9 mouse cellular contexts compared by ENCODE assay signal in genomic region chr19:4711098-4711600, GRCm38 (mm10). TPM values are rescaled to one million over a fixed set of nuclear protein-coding genes. Genes with fewer than 3 reads are reported as not detected.
DNase-seq lines count a peak whose midpoint lies in the region; ATAC-seq lines count a peak whose summit lies in the region.
"Had no signal": no experiment of that assay in that cellular context is flagged by ENCODE, and none has a peak within 500 bp of the region (broad histone marks: within the 10 kb centered on the region; RNA-seq: fewer than 3 reads in every experiment).

TSS of gene Sptbn2 (plus strand) at chr19:4711167.

- H3K36me3 ChIP-seq in heart, embryonic 15.5 days, result no peaks in the 10 kb centered on the region
- no peaks in the 10 kb centered on the region for H3K36me3 ChIP-seq in hindbrain, embryonic 12.5 days
- H3K36me3 ChIP-seq in limb, embryonic 10.5 days, result no peaks in the 10 kb centered on the region

- no peak for ATAC-seq in heart, embryonic 15.5 days (replicated peaks; ENCODE audit: insufficient number of reproducible peaks, insufficient read depth, low FRiP score, low read depth)
- peak; percentile 57 for ATAC-seq in hindbrain, embryonic 12.5 days (ENCODE audit: low FRiP score)

- H3K27me3 ChIP-seq in heart, embryonic 15.5 days, result peaks cover 78% of the 10 kb centered on the region
- H3K27me3 ChIP-seq in hindbrain, embryonic 12.5 days, result peaks cover 7% of the 10 kb centered on the region; the same call in 1 of the 2 replicates
- H3K27me3 ChIP-seq in limb, embryonic 10.5 days (ENCODE audit: low read depth, poor library complexity, severe bottlenecking), result peaks cover 60% of the 10 kb centered on the region

- peak within 1 kb of the TSS; percentile 49 for H3K4me3 ChIP-seq in heart, embryonic 15.5 days
- H3K4me3 ChIP-seq in hindbrain, embryonic 12.5 days, result peak within 1 kb of the TSS; percentile 83
- H3K4me3 ChIP-seq in limb, embryonic 10.5 days, result peak within 1 kb of the TSS; percentile 77

- H3K9me3 ChIP-seq in heart, embryonic 15.5 days (replicated peaks), result no peaks in the 10 kb centered on the region
- H3K9me3 ChIP-seq in hindbrain, embryonic 12.5 days (replicated peaks), result no peaks in the 10 kb centered on the region
- no peaks in the 10 kb centered on the region for H3K9me3 ChIP-seq in limb, embryonic 10.5 days (replicated peaks)

- H3K27ac ChIP-seq in heart, embryonic 15.5 days, result no peak within 1 kb of the TSS
- peak within 1 kb of the TSS; percentile 96 for H3K27ac ChIP-seq in hindbrain, embryonic 12.5 days
- H3K27ac ChIP-seq in limb, embryonic 10.5 days, result peak within 1 kb of the TSS; percentile 89
- H3K27ac ChIP-seq: macrophage had no signal

- H3K4me1 ChIP-seq in heart, embryonic 15.5 days (replicated peaks), result peaks cover 17% of the 10 kb centered on the region
- peaks cover 26% of the 10 kb centered on the region for H3K4me1 ChIP-seq in hindbrain, embryonic 12.5 days
- peaks cover 32% of the 10 kb centered on the region for H3K4me1 ChIP-seq in limb, embryonic 10.5 days

- no peak for DNase-seq in heart, postnatal 25 days (ENCODE audit: low spot score)
- peak; percentile 70 to 82 for DNase-seq in cerebellum, postnatal 25 days
- DNase-seq in limb, embryonic 10.5 days (ENCODE audit: low spot score), result no peak
- DNase-seq in right cerebral cortex, postnatal 14 days, result peak; percentile 51
- no peak for DNase-seq in spleen, postnatal 10 days (ENCODE audit: low spot score in 2 of 2)
- no peak for DNase-seq in Muller cell, postnatal 12 days (ENCODE audit: inconsistent ontology term)

- peak within 1 kb of the TSS; percentile 98 for H3K4me2 ChIP-seq in heart, embryonic 15.5 days
- peak within 1 kb of the TSS; percentile 84 for H3K4me2 ChIP-seq in hindbrain, embryonic 12.5 days (replicated peaks)

- intact Hi-C loops in heart, postnatal 25 days (cut with DNase I), result no loop called here

- 16% methylated on average over 13 of the region's 13 CpGs for WGBS in heart, embryonic 15.5 days
- WGBS in hindbrain, embryonic 12.5 days, result 7% methylated on average over 13 of the region's 13 CpGs
- 6% methylated on average over 13 of the region's 13 CpGs for WGBS in limb, embryonic 10.5 days

- peak within 1 kb of the TSS; percentile 47 for H3K9ac ChIP-seq in heart, embryonic 15.5 days
- peak within 1 kb of the TSS; percentile 94 for H3K9ac ChIP-seq in hindbrain, embryonic 12.5 days

RNA-seq across cellular contexts. Expression of gene Sptbn2, which starts in this region (rescaled TPM):
- polyA plus RNA-seq in heart, embryonic 15.5 days (2015; fragmentation: Nextera tagmentation; extraction: Ambion mirVana), result 0.18 and 0.56 TPM in 2 replicates
- under 1 TPM; 0.31 to 0.60 TPM for total RNA-seq in heart, postnatal 25 days (2021)
- 42.8 and 43.7 TPM in 2 replicates for polyA plus RNA-seq in hindbrain, embryonic 12.5 days (2016; fragmentation: Nextera tagmentation; extraction: Ambion mirVana)
- polyA plus RNA-seq in limb, embryonic 10.5 days (2016; fragmentation: Nextera tagmentation; extraction: Ambion mirVana), result 3.4 and 4.2 TPM in 2 replicates

Comparison
In these comparisons a context has a peak if more than half of its experiments do, and no peak if none do; other contexts are left out.
1. DNase-seq: peak in cerebellum, postnatal 25 days (2 of 2) and right cerebral cortex, postnatal 14 days (single experiment); none in heart, postnatal 25 days (single experiment), limb, embryonic 10.5 days (single experiment), spleen, postnatal 10 days (0 of 2) and Muller cell, postnatal 12 days (single experiment).
2. Peak in every context shown above with its lines, with median percentiles within 50 percentile points of each other: H3K4me3 ChIP-seq.